Mouse (Mus musculus) hindbrain, embryonic 15.5 days (tissue): ENCODE measurements around the gene Gtf2h1. TPM values are rescaled to one million over a fixed set of nuclear protein-coding genes. Genes with fewer than 3 reads are reported as not detected.
A peak's percentile ranks its signal among the peaks of the same experiment; 100 is the strongest.

Experiments used
- ATAC-seq: fragments of 200-750 bp; cut with Nextera tagmentation; 2 replicates; pipeline ENCODE4 v1.8.0; 2017; ENCODE audit warnings: low read depth, moderate number of reproducible peaks, moderate TSS enrichment; ENCODE audit not compliant: low FRiP score
- H3K27ac ChIP-seq: fragments of 300-500 bp; sonication (generic); replicated peaks from 2 replicates; pipeline ENCODE4 v1.5.1; 2015; ENCODE audit warnings: mild to moderate bottlenecking, inconsistent platforms
- H3K27me3 ChIP-seq: fragments of 300-500 bp; sonication (generic); 2 replicates; pipeline ENCODE4 v1.6.1; 2015; ENCODE audit warnings: control low read depth, inconsistent platforms
- H3K36me3 ChIP-seq: fragments of 300-500 bp; sonication (generic); 2 replicates; pipeline ENCODE4 v1.6.1; 2015; ENCODE audit warnings: control low read depth, inconsistent platforms
- H3K4me1 ChIP-seq: fragments of 300-500 bp; sonication (generic); replicated peaks from 2 replicates; pipeline ENCODE4 v1.6.1; 2015; ENCODE audit warnings: control low read depth, inconsistent platforms
- H3K4me2 ChIP-seq: fragments of 300-500 bp; sonication (generic); 2 replicates; pipeline ENCODE4 v1.6.1; 2015; ENCODE audit warnings: moderate library complexity, mild to moderate bottlenecking, inconsistent platforms
- H3K4me3 ChIP-seq: fragments of 300-500 bp; sonication (generic); 2 replicates; pipeline ENCODE4 v1.5.1; 2015; ENCODE audit warnings: mild to moderate bottlenecking, inconsistent platforms
- H3K9ac ChIP-seq: fragments of 300-500 bp; sonication (generic); 2 replicates; pipeline ENCODE4 v1.6.1; 2015; ENCODE audit warnings: inconsistent platforms
- H3K9me3 ChIP-seq: fragments of 300-500 bp; sonication (generic); 2 replicates; pipeline ENCODE4 v1.6.1; 2016; ENCODE audit warnings: control low read depth, inconsistent platforms
- WGBS: fragments of 180-500 bp; shearing (Covaris S2); methylation state at CpG from one replicate; pipeline ENCODE4 v1.1.7; 2015; 5-methylcytosine and 5-hydroxymethylcytosine counted together
- polyA plus RNA-seq: library from polyadenylated mRNA; unstranded; fragments of >200 nt; fragmentation: Nextera tagmentation; extraction: Ambion mirVana; gene quantifications from 2 replicates; pipeline ENCODE4 v1.2.1, GENCODE M21; 2015

Gene Gtf2h1
- polyA plus RNA-seq, 1 experiment from 2014 or later, result 39.5 TPM

DNA sequence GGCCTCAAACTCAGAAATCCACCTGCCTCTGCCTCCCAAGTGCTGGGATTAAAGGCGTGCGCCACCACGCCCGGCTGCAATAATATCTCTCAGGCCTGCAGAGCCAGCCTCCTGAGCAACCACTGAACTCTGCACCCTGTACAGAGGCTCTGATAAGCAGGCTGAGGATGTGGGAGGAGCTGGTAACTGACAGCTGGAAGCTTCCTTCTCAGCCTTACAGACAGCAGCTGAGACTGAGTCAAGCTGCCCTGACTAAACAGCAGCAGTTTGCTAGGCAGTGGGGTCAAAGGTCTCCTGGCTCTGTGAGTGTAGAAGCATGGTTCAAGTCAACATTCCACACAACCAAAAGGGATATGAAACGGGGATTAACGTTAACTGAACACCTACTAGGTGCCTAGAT lies 37.4 kb downstream of the Gtf2h1 start:
- Histone ChIP-seq H3K4me3 (no peak overlapping the region), H3K9me3 (no peaks in the 10 kb centered on the region), H3K27ac (no peak overlapping the region), H3K4me1 (peaks cover 11% of the 10 kb centered on the region), H3K9ac (no peak overlapping the region), H3K36me3 (no peaks in the 10 kb centered on the region), H3K4me2 (no peak overlapping the region), H3K27me3 (no peaks in the 10 kb centered on the region)
- no peak for ATAC-seq
- 82% methylated on average over 6 of the region's 6 CpGs for WGBS

DNA sequence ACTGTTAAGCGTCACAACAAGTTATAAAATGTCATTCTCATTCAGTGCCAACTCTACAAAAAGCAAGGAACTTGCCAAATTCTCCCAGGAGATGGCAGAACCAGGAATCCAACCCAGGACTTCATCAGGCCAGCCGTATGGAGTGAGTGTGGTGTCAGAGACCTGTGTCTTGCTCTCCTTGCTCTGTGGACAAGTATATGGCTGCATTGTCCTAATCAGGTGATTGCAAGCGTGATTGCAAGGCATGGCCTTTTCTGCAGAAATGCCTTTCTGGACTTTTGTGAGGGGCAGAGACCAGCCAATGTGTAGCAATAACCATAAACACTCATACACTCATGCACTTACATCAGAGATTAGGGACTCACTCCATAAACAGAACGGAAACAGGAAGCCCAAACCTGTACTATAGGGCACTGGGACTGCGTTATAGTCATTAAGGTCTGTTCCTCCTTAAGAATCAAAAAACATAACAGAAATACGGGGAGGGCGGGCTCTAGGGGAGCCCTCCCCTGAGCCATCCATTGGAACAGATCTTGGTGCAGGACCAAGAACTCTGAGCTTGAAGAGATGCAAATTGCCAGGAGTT lies 37.9 kb downstream of the Gtf2h1 start:
- Histone ChIP-seq H3K4me1 (peaks cover 16% of the 10 kb centered on the region), H3K27me3 (no peaks in the 10 kb centered on the region), H3K9ac (no peak overlapping the region), H3K4me2 (no peak overlapping the region), H3K27ac (no peak overlapping the region), H3K36me3 (no peaks in the 10 kb centered on the region), H3K4me3 (no peak overlapping the region), H3K9me3 (no peaks in the 10 kb centered on the region)
- ATAC-seq, result no peak
- WGBS, result 93% methylated on average over 7 of the region's 7 CpGs

DNA sequence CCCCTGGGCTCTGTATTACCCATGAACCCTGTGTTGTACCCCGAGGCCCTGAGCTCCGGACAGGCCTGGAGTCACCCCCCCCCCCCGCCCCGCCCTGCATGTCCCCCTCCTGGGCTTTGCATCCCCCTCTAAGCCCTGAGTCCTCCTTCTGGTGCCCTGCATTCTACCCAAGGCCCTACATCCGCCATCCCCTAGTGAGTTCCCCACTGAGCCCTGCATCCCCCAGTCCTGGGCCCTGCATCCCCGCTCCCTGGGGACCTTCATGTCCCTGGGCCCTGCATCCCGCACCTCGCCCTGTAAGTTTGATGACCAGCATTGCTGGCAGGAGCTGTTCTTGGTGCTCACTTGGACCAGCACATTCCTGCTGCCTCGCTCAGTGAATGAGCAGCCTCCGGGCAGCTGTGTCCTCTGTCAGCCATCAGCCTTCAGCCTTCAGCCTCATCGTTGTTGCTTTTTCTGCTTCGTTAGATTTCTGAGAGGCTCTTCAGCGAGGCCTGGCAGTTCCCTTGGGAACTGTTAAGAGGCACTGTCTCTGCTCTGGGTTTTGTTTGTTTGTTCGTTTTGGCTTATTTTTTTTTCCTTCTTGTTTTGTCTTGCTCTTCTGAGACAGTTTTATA lies 39.2 kb downstream of the Gtf2h1 start:
- Histone ChIP-seq H3K4me2 (no peak overlapping the region), H3K9ac (no peak overlapping the region), H3K36me3 (no peaks in the 10 kb centered on the region), H3K9me3 (no peaks in the 10 kb centered on the region), H3K4me1 (peaks cover 26% of the 10 kb centered on the region), H3K4me3 (no peak overlapping the region), H3K27me3 (no peaks in the 10 kb centered on the region), H3K27ac (no peak overlapping the region)
- 23% methylated on average over 13 of the region's 14 CpGs for WGBS
- ATAC-seq, result no peak

DNA sequence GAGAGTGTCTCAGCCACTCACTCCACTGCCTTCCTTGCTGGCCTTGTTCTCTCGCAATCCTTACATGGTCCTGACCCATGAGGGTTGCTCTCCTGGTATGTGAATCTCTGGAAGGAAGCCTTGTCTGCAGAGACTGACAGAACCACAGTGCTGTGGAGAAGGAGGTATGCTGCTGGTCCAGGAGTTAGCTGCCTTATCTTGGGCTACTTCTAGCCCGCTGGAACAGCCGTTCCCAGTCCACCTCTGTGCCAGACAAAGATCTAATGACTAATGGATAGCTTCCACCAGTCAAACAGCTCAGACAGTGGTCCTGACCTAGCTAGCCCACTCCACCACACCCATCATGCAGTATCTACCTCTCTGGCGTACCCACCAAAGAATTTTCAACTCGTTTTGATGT lies 40.5 kb downstream of the Gtf2h1 start:
- Histone ChIP-seq H3K27ac (no peak overlapping the region), H3K9me3 (no peaks in the 10 kb centered on the region), H3K4me1 (peaks cover 26% of the 10 kb centered on the region), H3K4me3 (no peak overlapping the region), H3K4me2 (no peak overlapping the region), H3K27me3 (no peaks in the 10 kb centered on the region), H3K9ac (no peak overlapping the region), H3K36me3 (no peaks in the 10 kb centered on the region)
- no peak for ATAC-seq
- 85% methylated on average over 5 of the region's 5 CpGs for WGBS

DNA sequence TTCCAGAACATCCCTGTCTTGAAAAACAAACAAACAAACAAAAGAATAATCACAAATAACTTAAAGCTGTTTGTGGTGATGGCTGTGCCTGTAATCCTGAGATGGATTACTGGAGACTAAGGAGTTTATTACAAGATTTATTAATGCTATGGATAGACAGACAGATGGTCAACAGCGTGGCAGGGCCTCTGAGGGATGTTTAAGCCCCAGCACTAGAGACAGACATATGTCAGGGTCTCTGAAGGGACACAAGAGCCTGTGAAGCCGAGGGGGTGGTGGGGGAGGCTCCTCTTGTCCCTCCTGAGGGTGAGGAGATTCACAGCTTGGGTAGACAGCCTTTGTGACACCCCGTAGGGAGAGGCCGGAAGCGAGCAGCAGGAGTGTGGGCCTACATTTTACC lies 41.2 kb downstream of the Gtf2h1 start:
- Histone ChIP-seq H3K9me3 (no peaks in the 10 kb centered on the region), H3K4me1 (peaks cover 26% of the 10 kb centered on the region), H3K27ac (no peak overlapping the region), H3K36me3 (no peaks in the 10 kb centered on the region), H3K4me3 (no peak overlapping the region), H3K27me3 (no peaks in the 10 kb centered on the region), H3K9ac (no peak overlapping the region), H3K4me2 (no peak overlapping the region)
- ATAC-seq, result no peak
- WGBS, result 38% methylated on average over 5 of the region's 5 CpGs

DNA sequence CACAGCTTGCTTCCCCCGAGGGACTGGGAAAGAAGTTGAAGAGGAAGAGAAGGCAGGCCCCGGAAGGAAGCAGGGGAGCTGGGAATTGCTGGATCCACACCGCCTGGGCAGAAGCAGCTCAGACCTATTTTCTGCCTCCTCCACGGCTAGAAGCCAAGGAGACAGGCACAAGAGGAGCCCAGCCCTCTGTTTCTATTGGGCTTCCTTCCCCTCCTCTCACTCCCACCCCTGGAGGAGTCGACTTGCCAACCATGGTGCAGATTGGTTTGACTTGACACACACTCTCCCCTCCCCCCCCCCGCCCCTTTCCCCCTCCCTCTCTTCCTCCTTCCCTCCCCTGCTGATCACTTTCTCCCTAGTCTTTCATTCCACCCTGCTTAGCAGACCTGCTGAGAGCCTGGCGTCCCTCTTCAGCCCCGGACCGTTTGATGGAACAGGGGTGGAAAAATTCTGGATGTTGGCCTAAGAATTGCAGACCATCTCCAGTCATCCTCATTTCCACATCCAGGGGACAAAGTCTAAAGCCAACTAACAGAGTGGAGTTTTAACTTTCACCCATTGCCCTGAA lies 42.3 kb downstream of the Gtf2h1 start:
- peaks cover 26% of the 10 kb centered on the region for H3K4me1 ChIP-seq
- WGBS, result 3% methylated on average over 9 of the region's 9 CpGs
- peak; percentile 58 for ATAC-seq

DNA sequence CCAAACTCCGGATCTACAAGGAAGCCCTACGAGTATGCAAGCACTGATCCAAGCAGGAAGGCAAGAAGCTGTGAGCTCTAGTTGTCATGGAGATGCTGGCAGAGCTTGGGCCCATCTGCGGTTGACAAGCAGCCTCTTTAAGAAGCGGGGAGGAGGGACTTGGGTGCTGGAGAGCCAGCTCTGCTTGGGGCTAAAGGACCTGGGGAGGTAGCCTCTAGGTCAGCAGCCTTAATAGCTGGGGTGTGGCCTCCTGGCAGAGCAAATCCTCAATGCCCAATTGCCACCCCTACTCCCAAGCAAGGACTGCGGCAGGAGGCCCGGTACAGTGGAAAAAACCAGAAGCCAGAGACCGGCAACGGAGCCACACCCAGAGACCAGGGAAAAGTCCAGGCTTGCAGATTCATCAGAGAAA lies 43.0 kb downstream of the Gtf2h1 start:
- 7% methylated on average over 8 of the region's 8 CpGs for WGBS
- Histone ChIP-seq H3K27me3 (no peaks in the 10 kb centered on the region), H3K4me1 (peaks cover 26% of the 10 kb centered on the region), H3K36me3 (no peaks in the 10 kb centered on the region), H3K9ac (no peak overlapping the region), H3K9me3 (no peaks in the 10 kb centered on the region), H3K4me3 (no peak overlapping the region), H3K4me2 (peak overlapping the region; percentile 33), H3K27ac (peak overlapping the region; percentile 74)
- ATAC-seq, result peak; percentile 68

More for the DNA sequence above, 42.3 kb downstream of the Gtf2h1 start:
- Histone ChIP-seq H3K9ac (no peak overlapping the region), H3K4me2 (peak overlapping the region; percentile 33), H3K4me3 (no peak overlapping the region), H3K9me3 (no peaks in the 10 kb centered on the region), H3K36me3 (no peaks in the 10 kb centered on the region), H3K27me3 (no peaks in the 10 kb centered on the region), H3K27ac (peak overlapping the region; percentile 74)

DNA sequence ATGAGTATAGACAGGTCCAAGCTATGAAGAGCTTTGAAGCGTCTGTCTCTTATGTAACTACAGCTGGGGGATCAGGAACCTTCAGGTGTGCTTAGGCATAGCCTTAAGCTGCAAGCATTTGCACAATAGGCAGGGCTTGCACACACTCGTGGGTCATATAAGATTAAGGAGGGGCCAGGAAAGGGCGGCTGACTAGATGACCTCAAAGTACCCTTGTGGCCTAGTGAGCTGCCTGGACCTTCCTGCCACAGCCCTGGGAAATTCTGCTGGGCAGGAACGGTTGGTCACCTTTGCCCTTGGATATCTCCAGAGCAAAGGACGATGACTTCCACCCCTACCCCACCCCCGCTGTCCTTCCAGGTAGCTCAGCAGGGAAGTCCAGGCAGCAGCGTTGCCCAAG lies 43.5 kb downstream of the Gtf2h1 start:
- Histone ChIP-seq H3K9ac (no peak overlapping the region), H3K9me3 (no peaks in the 10 kb centered on the region), H3K4me1 (peaks cover 26% of the 10 kb centered on the region), H3K36me3 (no peaks in the 10 kb centered on the region), H3K27me3 (no peaks in the 10 kb centered on the region), H3K27ac (peak overlapping the region; percentile 74), H3K4me2 (peak overlapping the region; percentile 33; the same call in 1 of the 2 replicates), H3K4me3 (no peak overlapping the region)
- 45% methylated on average over 7 of the region's 7 CpGs for WGBS
- no peak for ATAC-seq

DNA sequence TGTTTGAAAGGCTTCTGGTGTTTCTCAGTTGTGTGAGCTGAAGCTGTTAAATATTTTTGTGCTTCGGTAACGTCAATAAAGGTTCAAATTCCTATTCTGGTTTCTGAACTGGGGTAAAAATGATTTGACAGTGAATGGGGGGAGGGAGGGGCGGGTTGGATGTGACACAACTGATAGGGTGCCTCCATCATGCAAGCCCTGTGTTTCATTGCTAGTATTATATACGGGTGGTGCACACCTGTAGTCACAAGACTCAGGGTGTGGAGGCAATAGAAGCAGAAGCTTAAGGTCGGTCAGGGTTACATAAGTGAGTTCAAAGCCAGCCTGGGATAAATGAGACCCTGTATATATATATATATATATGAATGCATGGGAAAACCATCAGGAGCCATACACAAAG lies 44.0 kb downstream of the Gtf2h1 start:
- Histone ChIP-seq H3K9me3 (no peaks in the 10 kb centered on the region), H3K36me3 (no peaks in the 10 kb centered on the region), H3K4me3 (no peak overlapping the region), H3K4me2 (no peak overlapping the region), H3K9ac (no peak overlapping the region), H3K27me3 (no peaks in the 10 kb centered on the region), H3K4me1 (peaks cover 29% of the 10 kb centered on the region), H3K27ac (no peak overlapping the region)
- WGBS, result 85% methylated on average over 5 of the region's 5 CpGs
- ATAC-seq, result no peak

DNA sequence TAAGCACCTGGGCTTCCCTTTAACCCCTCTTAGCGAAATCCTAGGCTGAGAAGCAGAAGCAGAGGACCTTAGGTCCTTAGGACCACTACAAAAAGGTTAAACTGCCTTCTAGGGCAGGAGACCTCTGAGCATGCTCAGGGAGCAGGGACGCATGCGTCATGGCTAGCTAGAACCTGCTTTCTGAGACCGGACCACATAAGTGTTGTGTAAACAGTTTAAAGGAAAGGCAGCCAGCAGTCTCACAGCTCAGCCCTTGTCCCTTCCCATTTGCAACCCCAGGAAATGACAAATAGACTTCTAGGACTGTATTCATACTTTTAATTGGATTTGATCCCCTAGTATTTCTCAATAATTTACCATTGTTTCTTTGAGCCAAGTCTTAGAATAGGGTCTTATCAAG lies 44.4 kb downstream of the Gtf2h1 start:
- Histone ChIP-seq H3K4me3 (no peak overlapping the region), H3K36me3 (no peaks in the 10 kb centered on the region), H3K27ac (no peak overlapping the region), H3K9me3 (no peaks in the 10 kb centered on the region), H3K9ac (no peak overlapping the region), H3K4me1 (peaks cover 30% of the 10 kb centered on the region), H3K27me3 (no peaks in the 10 kb centered on the region), H3K4me2 (no peak overlapping the region)
- no peak for ATAC-seq
- 58% methylated on average over 4 of the region's 4 CpGs for WGBS

DNA sequence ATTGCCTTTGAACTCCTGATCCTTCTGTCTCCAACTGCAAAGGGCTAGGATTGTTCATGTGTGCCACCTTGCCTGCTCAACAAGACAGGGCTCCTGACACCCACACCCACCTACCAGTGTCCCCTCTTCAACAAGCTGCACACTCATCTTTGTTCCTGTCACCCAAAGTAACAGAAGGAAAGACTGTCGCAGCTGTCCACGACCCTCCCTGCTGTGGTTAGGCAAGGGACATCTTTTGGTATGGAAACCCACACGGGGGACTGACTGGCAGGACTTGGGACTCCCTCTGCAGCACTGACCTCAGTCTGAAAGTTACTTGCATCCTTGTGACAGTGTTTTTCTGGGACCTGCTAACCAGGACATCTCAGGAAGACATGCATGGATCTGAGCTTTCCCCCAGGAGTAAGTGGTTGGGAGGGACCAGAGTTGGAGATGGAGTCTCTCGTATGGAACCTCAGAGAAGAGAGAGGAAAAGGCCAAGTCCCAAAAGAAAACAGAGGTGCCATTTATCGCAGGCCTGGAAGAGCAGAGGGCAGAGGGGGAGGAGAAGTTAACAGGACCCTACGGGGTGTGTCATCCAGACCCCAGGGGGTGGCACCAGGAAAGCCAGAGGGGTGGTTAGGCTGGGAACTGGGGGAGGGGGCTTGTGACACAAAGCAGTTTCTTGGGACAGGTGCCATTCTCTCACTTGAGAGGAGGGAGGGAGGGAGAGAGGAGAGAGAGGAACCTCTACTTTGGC lies 45.1 kb downstream of the Gtf2h1 start, which contains the start of gene Ldha:
TSS of gene Ldha (plus strand) at position 689 of the 739 bp plus-strand sequence.
- Histone ChIP-seq H3K4me1 (peaks cover 29% of the 10 kb centered on the region), H3K27me3 (no peaks in the 10 kb centered on the region), H3K36me3 (no peaks in the 10 kb centered on the region), H3K4me3 (no peak within 1 kb of the TSS), H3K4me2 (no peak within 1 kb of the TSS), H3K9me3 (no peaks in the 10 kb centered on the region), H3K27ac (no peak within 1 kb of the TSS), H3K9ac (no peak within 1 kb of the TSS)
- no peak for ATAC-seq
- WGBS, result 34% methylated on average over 6 of the region's 6 CpGs

DNA sequence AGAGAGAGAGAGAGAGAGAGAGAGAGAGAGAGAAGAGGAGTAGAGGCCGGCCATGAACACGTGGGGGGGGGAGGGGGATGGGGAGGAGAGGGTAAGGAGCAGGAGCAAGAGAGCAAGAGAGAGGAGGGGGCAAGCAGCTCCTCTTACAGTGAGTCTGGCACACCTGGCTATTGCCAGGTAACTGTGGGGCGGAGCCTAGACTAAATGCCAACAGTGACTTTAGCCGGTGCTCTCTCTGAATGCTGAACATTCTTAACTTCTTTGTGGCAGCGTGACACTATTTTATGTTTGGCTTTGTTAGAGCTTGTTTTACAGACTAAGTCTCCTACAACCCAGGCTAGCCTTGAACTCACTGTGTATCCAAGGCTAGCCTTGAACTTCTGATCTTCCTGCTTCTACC lies 46.4 kb downstream of the Gtf2h1 start:
- H3K4me2 ChIP-seq, result no peak overlapping the region
- ATAC-seq, result no peak
- no peak overlapping the region for H3K9ac ChIP-seq
- H3K27me3 ChIP-seq, result no peaks in the 10 kb centered on the region
- no peak overlapping the region for H3K4me3 ChIP-seq
- no peaks in the 10 kb centered on the region for H3K36me3 ChIP-seq
- 45% methylated on average over 4 of the region's 5 CpGs for WGBS
- H3K4me1 ChIP-seq, result peaks cover 36% of the 10 kb centered on the region
- no peaks in the 10 kb centered on the region for H3K9me3 ChIP-seq
- no peak overlapping the region for H3K27ac ChIP-seq
